Mouse (Mus musculus): ENCODE measurements around the gene Angptl8. TPM values are rescaled to one million over a fixed set of nuclear protein-coding genes. Genes with fewer than 3 reads are reported as not detected.

Gene Angptl8
- polyA plus RNA-seq, 1 experiment from 2014 or later: 2.7 TPM

- ATAC-seq (ENCODE audit: low read depth): no peak
- 57% methylated on average over 8 of the region's 8 CpGs for WGBS
- peaks cover 29% of the 10 kb centered on the region for H3K36me3 ChIP-seq (ENCODE audit: control insufficient read depth, insufficient read depth, low read length)
Measured at GRCm38 (mm10) chr9:21840115-21840787, 4.9 kb downstream of the Angptl8 start.

DNA sequence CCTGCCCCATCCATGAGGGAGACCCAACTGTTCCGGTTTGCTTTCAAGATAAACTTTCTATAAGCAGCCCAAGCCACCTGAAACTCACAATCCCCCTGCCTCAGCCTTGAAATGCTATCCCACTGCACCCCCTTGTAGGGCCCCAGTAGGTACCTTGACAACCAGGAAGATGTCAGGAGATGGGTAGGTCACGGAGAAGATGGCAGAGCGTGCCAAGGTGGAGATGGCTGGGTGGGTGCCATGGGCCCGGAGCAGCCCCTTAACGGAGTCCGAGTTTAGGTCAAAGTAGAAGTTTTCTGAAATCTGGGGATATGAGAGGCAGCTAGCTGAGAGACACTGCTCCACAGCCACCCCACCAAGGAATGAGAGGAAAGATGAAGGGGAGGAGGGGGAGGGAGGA is 6.0 kb downstream of the Angptl8 start:
- Histone ChIP-seq H3K9me3 (ENCODE audit: control insufficient read depth, low read length) (no peaks in the 10 kb centered on the region), H3K4me2 (ENCODE audit: low read depth, low read length) (no peak overlapping the region), H3K4me1 (replicated peaks; ENCODE audit: control insufficient read depth, insufficient read depth, low read length) (peaks cover 31% of the 10 kb centered on the region), H3K9ac (ENCODE audit: low read length) (no peak overlapping the region; the same call in 1 of the 2 replicates), H3K4me3 (ENCODE audit: low read length) (no peak overlapping the region), H3K36me3 (ENCODE audit: control insufficient read depth, insufficient read depth, low read length) (peaks cover 28% of the 10 kb centered on the region), H3K27ac (ENCODE audit: low read length) (no peak overlapping the region), H3K27me3 (ENCODE audit: control insufficient read depth, insufficient read depth, low read depth, low read length) (no peaks in the 10 kb centered on the region)
- ATAC-seq (ENCODE audit: low read depth): no peak
- WGBS: 90% methylated on average over 6 of the region's 6 CpGs

More at GRCm38 (mm10) chr9:21840115-21840787, 4.9 kb downstream of the Angptl8 start:
- H3K4me3 ChIP-seq (ENCODE audit: low read length): no peak overlapping the region
- no peaks in the 10 kb centered on the region for H3K27me3 ChIP-seq (ENCODE audit: control insufficient read depth, insufficient read depth, low read depth, low read length)
- peaks cover 25% of the 10 kb centered on the region for H3K4me1 ChIP-seq (replicated peaks; ENCODE audit: control insufficient read depth, insufficient read depth, low read length)
- H3K27ac ChIP-seq (ENCODE audit: low read length): no peak overlapping the region
- H3K9me3 ChIP-seq (ENCODE audit: control insufficient read depth, low read length): no peaks in the 10 kb centered on the region
- H3K9ac ChIP-seq (ENCODE audit: low read length): no peak overlapping the region
- no peak overlapping the region for H3K4me2 ChIP-seq (ENCODE audit: low read depth, low read length)

GRCm38 (mm10) chr9:21842391-21842790 is 7.1 kb downstream of the Angptl8 start:
- peaks cover 38% of the 10 kb centered on the region for H3K4me1 ChIP-seq (replicated peaks; ENCODE audit: control insufficient read depth, insufficient read depth, low read length)
- WGBS: 24% methylated on average over 5 of the region's 5 CpGs
- H3K9ac ChIP-seq (ENCODE audit: low read length): peak overlapping the region; percentile 12
- H3K4me2 ChIP-seq (ENCODE audit: low read depth, low read length): no peak overlapping the region
- peak; percentile 56 for ATAC-seq (ENCODE audit: low read depth)
- H3K36me3 ChIP-seq (ENCODE audit: control insufficient read depth, insufficient read depth, low read length): peaks cover 20% of the 10 kb centered on the region
- no peaks in the 10 kb centered on the region for H3K27me3 ChIP-seq (ENCODE audit: control insufficient read depth, insufficient read depth, low read depth, low read length)
- no peak overlapping the region for H3K4me3 ChIP-seq (ENCODE audit: low read length)
- H3K9me3 ChIP-seq (ENCODE audit: control insufficient read depth, low read length): no peaks in the 10 kb centered on the region
- H3K27ac ChIP-seq (ENCODE audit: low read length): peak overlapping the region; percentile 94

GRCm38 (mm10) chr9:21843086-21843485 is 7.8 kb downstream of the Angptl8 start:
- Histone ChIP-seq H3K36me3 (ENCODE audit: control insufficient read depth, insufficient read depth, low read length) (peaks cover 16% of the 10 kb centered on the region), H3K9ac (ENCODE audit: low read length) (peak overlapping the region; percentile 12)
- 42% methylated on average over 6 of the region's 6 CpGs for WGBS

GRCm38 (mm10) chr9:21845381-21846080 is 10.2 kb downstream of the Angptl8 start:
- H3K4me2 ChIP-seq (ENCODE audit: low read depth, low read length): no peak overlapping the region
- H3K27ac ChIP-seq (ENCODE audit: low read length): peak overlapping the region; percentile 93
- peak overlapping the region; percentile 18; the same call in 1 of the 2 replicates for H3K9ac ChIP-seq (ENCODE audit: low read length)

More at GRCm38 (mm10) chr9:21843086-21843485, 7.8 kb downstream of the Angptl8 start:
- peak; percentile 43 for ATAC-seq (ENCODE audit: low read depth)
- Histone ChIP-seq H3K4me3 (ENCODE audit: low read length) (no peak overlapping the region), H3K4me2 (ENCODE audit: low read depth, low read length) (no peak overlapping the region), H3K9me3 (ENCODE audit: control insufficient read depth, low read length) (no peaks in the 10 kb centered on the region), H3K4me1 (replicated peaks; ENCODE audit: control insufficient read depth, insufficient read depth, low read length) (peaks cover 44% of the 10 kb centered on the region), H3K27me3 (ENCODE audit: control insufficient read depth, insufficient read depth, low read depth, low read length) (no peaks in the 10 kb centered on the region), H3K27ac (ENCODE audit: low read length) (peak overlapping the region; percentile 94)

DNA sequence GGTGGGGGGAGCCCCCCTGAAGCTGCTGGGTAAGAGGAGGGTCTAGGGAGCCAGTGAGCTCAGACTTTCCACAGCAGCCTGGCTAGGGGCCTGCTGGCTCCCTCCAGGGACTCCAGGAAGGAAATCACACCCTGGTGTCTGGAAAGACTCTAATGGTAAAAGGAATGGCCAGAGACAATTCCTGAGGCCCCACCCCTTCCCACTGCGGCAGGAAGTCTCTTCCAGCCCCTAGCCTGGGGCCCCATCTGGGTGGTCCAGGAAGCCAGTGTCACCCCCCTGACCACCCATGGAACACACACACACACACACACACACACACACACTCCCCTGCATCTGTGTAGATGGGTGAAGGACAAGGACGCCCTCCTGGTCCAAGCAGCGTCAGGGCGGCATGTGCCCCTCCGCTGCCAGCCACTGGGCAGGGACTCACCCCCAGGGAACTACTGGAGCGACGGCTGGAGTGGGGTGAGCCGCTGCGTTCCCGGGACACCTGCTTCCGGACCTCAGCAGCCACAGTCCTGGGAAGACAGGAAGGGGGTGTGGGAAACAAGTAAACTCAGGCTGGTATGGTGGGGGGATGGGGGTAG is 11.5 kb downstream of the Angptl8 start:
- Histone ChIP-seq H3K27me3 (ENCODE audit: control insufficient read depth, insufficient read depth, low read depth, low read length) (no peaks in the 10 kb centered on the region), H3K4me1 (replicated peaks; ENCODE audit: control insufficient read depth, insufficient read depth, low read length) (peaks cover 63% of the 10 kb centered on the region), H3K4me2 (ENCODE audit: low read depth, low read length) (peak overlapping the region; percentile 51), H3K27ac (ENCODE audit: low read length) (peak overlapping the region; percentile 93), H3K4me3 (ENCODE audit: low read length) (peak overlapping the region; percentile 34), H3K9me3 (ENCODE audit: control insufficient read depth, low read length) (no peaks in the 10 kb centered on the region), H3K9ac (ENCODE audit: low read length) (peak overlapping the region; percentile 59), H3K36me3 (ENCODE audit: control insufficient read depth, insufficient read depth, low read length) (peaks cover 3% of the 10 kb centered on the region)
- ATAC-seq (ENCODE audit: low read depth): peak; percentile 83
- WGBS: 12% methylated on average over 11 of the region's 11 CpGs

More at GRCm38 (mm10) chr9:21845381-21846080, 10.2 kb downstream of the Angptl8 start:
- peaks cover 54% of the 10 kb centered on the region for H3K4me1 ChIP-seq (replicated peaks; ENCODE audit: control insufficient read depth, insufficient read depth, low read length)
- ATAC-seq (ENCODE audit: low read depth): no peak
- 37% methylated on average over 14 of the region's 14 CpGs for WGBS
- H3K9me3 ChIP-seq (ENCODE audit: control insufficient read depth, low read length): no peaks in the 10 kb centered on the region
- H3K4me3 ChIP-seq (ENCODE audit: low read length): no peak overlapping the region
- H3K27me3 ChIP-seq (ENCODE audit: control insufficient read depth, insufficient read depth, low read depth, low read length): no peaks in the 10 kb centered on the region
- peaks cover 4% of the 10 kb centered on the region for H3K36me3 ChIP-seq (ENCODE audit: control insufficient read depth, insufficient read depth, low read length)

- Histone ChIP-seq H3K27me3 (ENCODE audit: control insufficient read depth, insufficient read depth, low read depth, low read length) (no peaks in the 10 kb centered on the region), H3K4me3 (ENCODE audit: low read length) (peak overlapping the region; percentile 34; the same call in 1 of the 2 replicates), H3K9ac (ENCODE audit: low read length) (peak overlapping the region; percentile 59), H3K4me1 (replicated peaks; ENCODE audit: control insufficient read depth, insufficient read depth, low read length) (peaks cover 58% of the 10 kb centered on the region), H3K4me2 (ENCODE audit: low read depth, low read length) (peak overlapping the region; percentile 51), H3K36me3 (ENCODE audit: control insufficient read depth, insufficient read depth, low read length) (peaks cover 3% of the 10 kb centered on the region), H3K27ac (ENCODE audit: low read length) (peak overlapping the region; percentile 93), H3K9me3 (ENCODE audit: control insufficient read depth, low read length) (no peaks in the 10 kb centered on the region)
- ATAC-seq (ENCODE audit: low read depth): peak; percentile 13
- WGBS: 18% methylated on average over 3 of the region's 3 CpGs
Measured at GRCm38 (mm10) chr9:21847425-21847824, 12.1 kb downstream of the Angptl8 start.

- Histone ChIP-seq H3K4me2 (ENCODE audit: low read depth, low read length) (peak overlapping the region; percentile 51; the same call in 1 of the 2 replicates), H3K36me3 (ENCODE audit: control insufficient read depth, insufficient read depth, low read length) (peaks cover 3% of the 10 kb centered on the region), H3K4me3 (ENCODE audit: low read length) (no peak overlapping the region), H3K9ac (ENCODE audit: low read length) (peak overlapping the region; percentile 59), H3K27ac (ENCODE audit: low read length) (peak overlapping the region; percentile 93), H3K27me3 (ENCODE audit: control insufficient read depth, insufficient read depth, low read depth, low read length) (no peaks in the 10 kb centered on the region), H3K9me3 (ENCODE audit: control insufficient read depth, low read length) (no peaks in the 10 kb centered on the region), H3K4me1 (replicated peaks; ENCODE audit: control insufficient read depth, insufficient read depth, low read length) (peaks cover 53% of the 10 kb centered on the region)
- WGBS: 40% methylated on average over 10 of the region's 10 CpGs
- no peak for ATAC-seq (ENCODE audit: low read depth)
Measured at GRCm38 (mm10) chr9:21847926-21848325, 12.6 kb downstream of the Angptl8 start.

Data from lung, embryonic 16.5 days (tissue).